Mouse (Mus musculus) urinary bladder, postnatal 25 days (tissue): ENCODE measurements around the gene Foxd3.
A peak's percentile ranks its signal among the peaks of the same experiment; 100 is the strongest.

Source experiments
- DNase-seq: peaks from one replicate; pipeline ENCODE4 v3.0.0; 2022; ENCODE audit warnings: low spot score

The Foxd3 gene

GRCm38 (mm10) chr4:99657430-99657820, 1.3 kb downstream of the Foxd3 start:
- no peak for DNase-seq

GRCm38 (mm10) chr4:99657831-99658470, 1.9 kb downstream of the Foxd3 start:
- DNase-seq, result no peak

GRCm38 (mm10) chr4:99658881-99659280, 2.8 kb downstream of the Foxd3 start:
- DNase-seq, result no peak

- no peak for DNase-seq
Observed at GRCm38 (mm10) chr4:99659361-99660072, 3.4 kb downstream of the Foxd3 start.

- no peak for DNase-seq
Observed at GRCm38 (mm10) chr4:99660073-99660611, 4.0 kb downstream of the Foxd3 start.

- DNase-seq, result peak; percentile 54
Observed at GRCm38 (mm10) chr4:99660981-99661380, 4.9 kb downstream of the Foxd3 start.

GRCm38 (mm10) chr4:99661956-99662355, 5.9 kb downstream of the Foxd3 start:
- DNase-seq, result no peak

GRCm38 (mm10) chr4:99662431-99662830, 6.3 kb downstream of the Foxd3 start:
- DNase-seq, result no peak

GRCm38 (mm10) chr4:99662841-99663567, 6.9 kb downstream of the Foxd3 start:
- no peak for DNase-seq

GRCm38 (mm10) chr4:99663710-99664109, 7.6 kb downstream of the Foxd3 start:
- no peak for DNase-seq

- no peak for DNase-seq
Observed at GRCm38 (mm10) chr4:99670203-99670851, 14.2 kb downstream of the Foxd3 start.

GRCm38 (mm10) chr4:99675191-99675590, 19.1 kb downstream of the Foxd3 start:
- no peak for DNase-seq

GRCm38 (mm10) chr4:99683941-99684340, 27.8 kb downstream of the Foxd3 start:
- no peak for DNase-seq

GRCm38 (mm10) chr4:99686308-99686707, 30.2 kb downstream of the Foxd3 start:
- DNase-seq, result no peak
